Comparison of ENCODE assay signal across 21 mouse cellular contexts in the genomic region with DNA sequence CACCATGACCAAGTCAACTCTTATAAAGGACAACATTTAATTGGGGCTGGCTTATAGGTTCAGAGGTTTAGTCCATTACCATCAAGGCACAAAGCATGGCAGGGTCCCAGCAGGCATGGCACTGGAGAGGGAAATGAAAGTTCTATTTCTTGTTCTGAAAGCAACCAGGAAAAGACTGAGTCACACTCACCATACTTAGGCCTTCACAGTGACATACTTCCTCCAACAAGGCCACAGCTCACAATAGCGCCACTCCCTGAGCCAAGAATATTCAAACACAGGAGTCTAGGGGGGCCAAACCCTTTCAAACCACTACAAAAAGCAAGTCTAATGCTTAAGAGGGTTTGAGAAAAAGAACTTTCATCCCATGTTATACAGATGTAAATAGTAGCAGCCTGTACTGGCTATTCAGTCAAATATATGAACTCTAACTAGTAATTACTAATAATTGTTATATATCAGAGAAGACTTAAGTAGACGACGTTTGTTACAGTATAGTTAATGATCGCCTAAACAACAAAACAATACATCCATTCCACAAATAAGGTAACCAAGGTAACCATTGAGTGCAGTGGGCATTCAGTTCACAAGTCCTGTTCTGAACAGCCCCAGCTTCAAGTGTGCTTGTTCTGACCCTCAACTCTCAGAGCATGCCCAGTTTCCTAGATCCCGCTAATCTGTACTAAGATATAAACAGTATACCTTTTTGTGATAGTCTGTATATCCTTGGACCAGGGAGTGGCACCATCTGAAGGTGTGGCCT. TPM values are rescaled to one million over a fixed set of nuclear protein-coding genes. Genes with fewer than 3 reads are reported as not detected.
DNase-seq lines count a peak whose midpoint lies in the region; ATAC-seq and TF ChIP-seq lines count a peak whose summit lies in the region.
"Had no signal": no experiment of that assay in that cellular context is flagged by ENCODE, and none has a peak within 500 bp of the region (broad histone marks: within the 10 kb centered on the region; RNA-seq: fewer than 3 reads in every experiment).

No protein-coding gene starts in this region.

- H3K4me2 ChIP-seq in forebrain, embryonic 16.5 days (ENCODE audit: low read length), result no peak overlapping the region
- H3K4me2 ChIP-seq in forebrain, embryonic 12.5 days, result no peak overlapping the region
- no peak overlapping the region for H3K4me2 ChIP-seq in CH12.LX (ENCODE audit: insufficient read depth, low read depth, poor library complexity, severe bottlenecking)

- peak; percentile 23 for DNase-seq in adrenal gland, adult 2 months
- no peak for DNase-seq in adrenal gland, adult 8-10 months
- DNase-seq in CH12.LX (ENCODE audit: extremely low read depth), result peak; percentile 48
- no peak for DNase-seq in embryonic facial prominence, embryonic 10.5 days (ENCODE audit: low spot score)
- DNase-seq in cerebellum, adult 2 months, result no peak
- DNase-seq: cerebellum, postnatal 10 days; kidney, adult 11 months; left cerebral cortex, postnatal 4 days; liver, postnatal 0 days; midbrain, embryonic 14.5 days; thymus, postnatal 14 days had no signal

- H3K79me2 ChIP-seq in CH12.LX (replicated peaks; ENCODE audit: control insufficient read depth, extremely low read depth, insufficient read depth, poor library complexity, severe bottlenecking), result no peaks in the 10 kb centered on the region
- no peaks in the 10 kb centered on the region for H3K79me2 ChIP-seq in macrophage (ENCODE audit: inconsistent target)

- TF ChIP-seq POLR2A in CH12.LX (IDR thresholded peaks at IDR 0.05; ENCODE audit: low read depth, low read length), result no peak
- no peak for TF ChIP-seq POLR2A in cerebellum, adult 2 months (IDR thresholded peaks at IDR 0.05; ENCODE audit: borderline replicate concordance, insufficient read depth, low read length)

- TF ChIP-seq EP300 in CH12.LX (IDR thresholded peaks at IDR 0.05; ENCODE audit: low read length), result peak; percentile 59; the same call in 1 of the 2 replicates

- in situ Hi-C loops in CH12.LX (cut with MboI; ENCODE audit: low pct_ligation_motif_present, low pct_unique_long_range_greater_than_20kb, low sequenced_read_pairs), result loop anchor here (25.0 kb wide), 1 partner anchor 380 kb away; the partner anchor contains the start of gene Wdr61

- H3K4me3 ChIP-seq in forebrain, embryonic 16.5 days (replicated peaks; ENCODE audit: low read length), result no peak overlapping the region
- no peak overlapping the region for H3K4me3 ChIP-seq in forebrain, embryonic 12.5 days (replicated peaks)
- no peak overlapping the region for H3K4me3 ChIP-seq in CH12.LX (replicated peaks in 1 of 3; ENCODE audit: low read depth in 2 of 3, low read length in 2 of 3, poor library complexity in 1 of 3)
- no peak overlapping the region for H3K4me3 ChIP-seq in macrophage (ENCODE audit: inconsistent target)
- H3K4me3 ChIP-seq in embryonic facial prominence, embryonic 10.5 days, result no peak overlapping the region
- H3K4me3 ChIP-seq in cerebellum, adult 2 months (replicated peaks; ENCODE audit: insufficient read depth, low read depth, low read length), result no peak overlapping the region
- H3K4me3 ChIP-seq: heart, embryonic 10.5 days; hindbrain, embryonic 10.5 days; left cerebral cortex, adult 2 months; megakaryocyte, embryonic 14.5 days; myocyte had no signal

- no peaks in the 10 kb centered on the region for H3K4me1 ChIP-seq in forebrain, embryonic 16.5 days (replicated peaks; ENCODE audit: control insufficient read depth, insufficient read depth, low read length)
- no peaks in the 10 kb centered on the region for H3K4me1 ChIP-seq in forebrain, embryonic 12.5 days
- H3K4me1 ChIP-seq in CH12.LX (ENCODE audit: control insufficient read depth in 1 of 2, insufficient read depth in 2 of 2), result peaks cover 5 to 22% of the 10 kb centered on the region in 2 experiments
- H3K4me1 ChIP-seq in embryonic facial prominence, embryonic 10.5 days, result peaks cover 13% of the 10 kb centered on the region
- no peaks in the 10 kb centered on the region for H3K4me1 ChIP-seq in cerebellum, adult 2 months (ENCODE audit: control insufficient read depth, insufficient read depth, low read length)
- H3K4me1 ChIP-seq: hindbrain, embryonic 10.5 days had no signal

- no peak overlapping the region for H3K27ac ChIP-seq in forebrain, embryonic 16.5 days (ENCODE audit: low read length)
- no peak overlapping the region for H3K27ac ChIP-seq in forebrain, embryonic 12.5 days
- H3K27ac ChIP-seq in CH12.LX (ENCODE audit: insufficient read depth, low read depth) (no peak overlapping the region), macrophage (peak overlapping the region; percentile 51)
- no peak overlapping the region for H3K27ac ChIP-seq in embryonic facial prominence, embryonic 10.5 days (replicated peaks)
- H3K27ac ChIP-seq in cerebellum, adult 2 months (ENCODE audit: insufficient read depth, low read length), result no peak overlapping the region
- H3K27ac ChIP-seq: heart, embryonic 10.5 days; hindbrain, embryonic 10.5 days; hindbrain, postnatal 0 days; kidney, postnatal 0 days; left cerebral cortex, adult 2 months had no signal

- H3K36me3 ChIP-seq in forebrain, embryonic 16.5 days (ENCODE audit: control insufficient read depth, insufficient read depth), result no peaks in the 10 kb centered on the region
- H3K36me3 ChIP-seq in forebrain, embryonic 12.5 days (replicated peaks), result no peaks in the 10 kb centered on the region
- H3K36me3 ChIP-seq in CH12.LX (replicated peaks in 1 of 2; ENCODE audit: control insufficient read depth in 1 of 2, insufficient read depth in 1 of 2, low read length in 1 of 2) (no peaks in the 10 kb centered on the region), macrophage (ENCODE audit: inconsistent target) (no peaks in the 10 kb centered on the region)
- no peaks in the 10 kb centered on the region for H3K36me3 ChIP-seq in embryonic facial prominence, embryonic 10.5 days (replicated peaks)
- H3K36me3 ChIP-seq: heart, embryonic 10.5 days; hindbrain, embryonic 10.5 days had no signal

- dilution Hi-C loops in CH12.LX (cut with MboI; ENCODE audit: extremely low pct_ligation_motif_present, extremely low pct_unique_long_range_greater_than_20kb, low sequenced_read_pairs), result no loop called here

- no peaks in the 10 kb centered on the region for H3K27me3 ChIP-seq in forebrain, embryonic 16.5 days (replicated peaks; ENCODE audit: control insufficient read depth, insufficient read depth, low read length)
- no peaks in the 10 kb centered on the region for H3K27me3 ChIP-seq in forebrain, embryonic 12.5 days
- H3K27me3 ChIP-seq in CH12.LX (replicated peaks), result no peaks in the 10 kb centered on the region
- no peaks in the 10 kb centered on the region for H3K27me3 ChIP-seq in embryonic facial prominence, embryonic 10.5 days (replicated peaks; ENCODE audit: low read depth, poor library complexity, severe bottlenecking)
- no peaks in the 10 kb centered on the region for H3K27me3 ChIP-seq in cerebellum, adult 2 months (ENCODE audit: control insufficient read depth, insufficient read depth, low read length)
- H3K27me3 ChIP-seq: megakaryocyte, embryonic 14.5 days had no signal

- 35% methylated on average over 5 of the region's 5 CpGs for WGBS in forebrain, embryonic 16.5 days
- 67% methylated on average over 5 of the region's 5 CpGs for WGBS in forebrain, embryonic 12.5 days
- WGBS in macrophage (ENCODE audit: missing documents), result 78% methylated on average over 5 of the region's 5 CpGs
- 92% methylated on average over 5 of the region's 5 CpGs for WGBS in embryonic facial prominence, embryonic 10.5 days
- 94% methylated on average over 5 of the region's 5 CpGs for WGBS in cerebellum, adult 2 months

- no peaks in the 10 kb centered on the region for H3K9me3 ChIP-seq in forebrain, embryonic 16.5 days (ENCODE audit: control insufficient read depth, low read length)
- no peaks in the 10 kb centered on the region for H3K9me3 ChIP-seq in forebrain, embryonic 12.5 days
- H3K9me3 ChIP-seq in CH12.LX (replicated peaks; ENCODE audit: low read length), result no peaks in the 10 kb centered on the region
- no peaks in the 10 kb centered on the region for H3K9me3 ChIP-seq in embryonic facial prominence, embryonic 10.5 days
- H3K9me3 ChIP-seq: heart, embryonic 10.5 days; hindbrain, embryonic 10.5 days; megakaryocyte, embryonic 14.5 days had no signal

- TF ChIP-seq CTCF in CH12.LX (conservative IDR thresholded peaks at IDR 0.05 in 1 of 2, IDR thresholded peaks at IDR 0.05 in 1 of 2; ENCODE audit: low read depth in 2 of 2, low read length in 2 of 2), result no peak
- TF ChIP-seq CTCF in cerebellum, adult 2 months (IDR thresholded peaks at IDR 0.05; ENCODE audit: borderline replicate concordance, insufficient read depth, low read depth, low read length), result no peak

- no peak for TF ChIP-seq RAD21 in CH12.LX (IDR thresholded peaks at IDR 0.05; ENCODE audit: low read depth, low read length)

- no peak overlapping the region for H3K9ac ChIP-seq in forebrain, embryonic 16.5 days (replicated peaks; ENCODE audit: low read depth, low read length)
- H3K9ac ChIP-seq in forebrain, embryonic 12.5 days, result no peak overlapping the region
- H3K9ac ChIP-seq in CH12.LX (ENCODE audit: insufficient read depth, low read depth), result no peak overlapping the region
- H3K9ac ChIP-seq: liver, postnatal 0 days had no signal

- peak; percentile 76 for ATAC-seq in forebrain, embryonic 16.5 days
- no peak for ATAC-seq in forebrain, embryonic 12.5 days (ENCODE audit: low FRiP score)
- ATAC-seq: hindbrain, postnatal 0 days; liver, postnatal 0 days had no signal

TF ChIP-seq in CH12.LX, 34 proteins besides CTCF, POLR2A, EP300 and RAD21 (continues in another document):
- TF ChIP-seq ZKSCAN1 (IDR thresholded peaks at IDR 0.05; ENCODE audit: borderline replicate concordance, low read depth, low read length) (no peak), NELFE (IDR thresholded peaks at IDR 0.05; ENCODE audit: low read depth, low read length) (no peak), JUND (conservative IDR thresholded peaks at IDR 0.05; ENCODE audit: low read depth, low read length) (no peak)

RNA-seq across cellular contexts. Expression of gene Ube2q2, which starts 31.2 kb away (rescaled TPM):
- 10 to 100 TPM; 52.7 to 62.9 TPM for total RNA-seq in adrenal gland, adult 2 months (2021)
- 28.8 and 35.3 TPM in 2 replicates for polyA plus RNA-seq in adrenal gland, adult 2 months (2012; rRNA removed)
- 10 to 100 TPM; 50.3 to 60.9 (median 52.8) TPM for total RNA-seq in adrenal gland, adult 8-10 months (2022)
- polyA plus RNA-seq in forebrain, embryonic 16.5 days (2015; fragmentation: Nextera tagmentation; extraction: Ambion mirVana), result 36.0 and 39.7 TPM in 2 replicates
- polyA plus RNA-seq in forebrain, embryonic 12.5 days (2016; fragmentation: Nextera tagmentation; extraction: Ambion mirVana), result 44.8 and 46.5 TPM in 2 replicates
- total RNA-seq in CH12.LX (2012; rRNA removed), result 13.1 and 16.0 TPM in 2 replicates
- 24.1 and 25.7 TPM in 2 replicates for total RNA-seq in CH12.LX (2014; rRNA removed)
- 22.7 and 24.4 TPM in 2 replicates for polyA plus RNA-seq in CH12.LX (2012; ENCODE audit: insufficient read length, low read depth)
- 100 to 1,000 TPM in 3 of 26 experiments, 10 to 100 TPM in 23; 56.9 to 217 (median 80.4) TPM for total RNA-seq in macrophage (2018; cell fraction: chromatin; rRNA removed)
- 10 to 100 TPM; 38.7 to 75.7 (median 52.8) TPM for total RNA-seq in macrophage (2018; cell fraction: cytosol; rRNA removed)
- 100 to 1,000 TPM in 3 of 26 experiments, 10 to 100 TPM in 23; 33.1 to 124 (median 56.3) TPM for total RNA-seq in macrophage (2018; cell fraction: nucleus; rRNA removed)
- 35.8 to 55.3 TPM (median 43.9 TPM) in 3 replicates for polyA plus RNA-seq in macrophage (2018)
- polyA plus RNA-seq in embryonic facial prominence, embryonic 10.5 days (2016; fragmentation: Nextera tagmentation; extraction: Ambion mirVana), result 37.7 and 42.2 TPM in 2 replicates
- polyA plus RNA-seq in cerebellum, adult 2 months (2012; rRNA removed), result 54.5 and 54.9 TPM in 2 replicates

Comparison
In these comparisons a context has a peak if more than half of its experiments do, and no peak if none do; other contexts are left out.
1. DNase-seq: peak in adrenal gland, adult 2 months (single experiment) and CH12.LX (single experiment); none in adrenal gland, adult 8-10 months (single experiment), embryonic facial prominence, embryonic 10.5 days (single experiment) and cerebellum, adult 2 months (0 of 2).